Mouse (Mus musculus) kidney, adult 2 months (tissue): ENCODE results near the gene Krt23. TPM values are rescaled to one million over a fixed set of nuclear protein-coding genes. Genes with fewer than 3 reads are reported as not detected.
A peak's percentile ranks its signal among the peaks of the same experiment; 100 is the strongest.

Experiments used
- DNase-seq: peaks from one replicate; pipeline ENCODE4 v3.0.0; 2021
- H3K27ac ChIP-seq: fragments of 200-500 bp; 2 replicates; pipeline ENCODE4 v1.5.1; 2012; ENCODE audit warnings: low read depth, low read length, control low read depth, inconsistent platforms; ENCODE audit not compliant: insufficient read depth
- H3K27me3 ChIP-seq: fragments of 200-500 bp; replicated peaks from 2 replicates; pipeline ENCODE4 v1.6.1; 2012; ENCODE audit warnings: mild to moderate bottlenecking, moderate library complexity, low read length, inconsistent platforms; ENCODE audit not compliant: control insufficient read depth, insufficient read depth
- H3K36me3 ChIP-seq: fragments of 200-500 bp; 2 replicates; pipeline ENCODE4 v1.6.1; 2012; ENCODE audit warnings: mild to moderate bottlenecking, moderate library complexity, low read length, inconsistent platforms; ENCODE audit not compliant: control insufficient read depth, insufficient read depth
- H3K4me1 ChIP-seq: fragments of 200-500 bp; 2 replicates; pipeline ENCODE4 v1.6.1; 2011; ENCODE audit warnings: low read length; ENCODE audit not compliant: control insufficient read depth, insufficient read depth
- H3K4me3 ChIP-seq: fragments of 200-500 bp; 2 replicates; pipeline ENCODE4 v1.5.1; 2011; ENCODE audit warnings: mild to moderate bottlenecking, low read depth, low read length, control low read depth; ENCODE audit not compliant: insufficient read depth
- CTCF ChIP-seq: fragments of 200-500 bp; conservative IDR thresholded peaks from 2 replicates; pipeline ENCODE4 v1.5.1; 2011; ENCODE audit warnings: low read depth, mild to moderate bottlenecking, control low read depth, low read length, moderate library complexity, mixed read lengths; ENCODE audit not compliant: insufficient read depth, insufficient read length
- POLR2A ChIP-seq: fragments of 200-500 bp; IDR thresholded peaks from one replicate; pipeline ENCODE4 v1.6.1; 2011; ENCODE audit warnings: low read depth, low read length, control low read depth
- WGBS: fragments of 180-500 bp; shearing (Covaris S2); methylation state at CpG from one replicate; pipeline ENCODE4 v1.1.7; 2018; 5-methylcytosine and 5-hydroxymethylcytosine counted together
- polyA plus RNA-seq: library from polyadenylated mRNA; depleted of rRNA; stranded (reverse); fragments of >200 nt; gene quantifications from 2 replicates; pipeline ENCODE4 v1.2.3, GENCODE M21; 2012

Krt23 gene
- polyA plus RNA-seq, 1 experiment, result 2.7 TPM

GRCm38 (mm10) chr11:99469228-99469627 is 23.7 kb downstream of the Krt23 start:
- H3K4me1 ChIP-seq, result no peaks in the 10 kb centered on the region
- H3K36me3 ChIP-seq, result no peaks in the 10 kb centered on the region
- no peak overlapping the region for H3K4me3 ChIP-seq
- no peak for DNase-seq
- TF ChIP-seq POLR2A, result no peak
- TF ChIP-seq CTCF, result no peak
- 63% methylated on average over 4 of the region's 4 CpGs for WGBS
- no peak overlapping the region for H3K27ac ChIP-seq
- H3K27me3 ChIP-seq, result no peaks in the 10 kb centered on the region

- DNase-seq, result no peak
- WGBS, result 80% methylated on average over 11 of the region's 11 CpGs
- Histone ChIP-seq H3K4me1 (no peaks in the 10 kb centered on the region), H3K4me3 (no peak overlapping the region), H3K27ac (no peak overlapping the region), H3K36me3 (no peaks in the 10 kb centered on the region), H3K27me3 (no peaks in the 10 kb centered on the region)
- no peak for TF ChIP-seq CTCF
These were observed 24.4 kb downstream of the Krt23 start for GRCm38 (mm10) chr11:99468566-99468965.

GRCm38 (mm10) chr11:99466316-99466715 is 26.6 kb downstream of the Krt23 start:
- Histone ChIP-seq H3K36me3 (no peaks in the 10 kb centered on the region), H3K4me1 (peaks cover 7% of the 10 kb centered on the region)
- 23% methylated on average over 7 of the region's 7 CpGs for WGBS

DNA sequence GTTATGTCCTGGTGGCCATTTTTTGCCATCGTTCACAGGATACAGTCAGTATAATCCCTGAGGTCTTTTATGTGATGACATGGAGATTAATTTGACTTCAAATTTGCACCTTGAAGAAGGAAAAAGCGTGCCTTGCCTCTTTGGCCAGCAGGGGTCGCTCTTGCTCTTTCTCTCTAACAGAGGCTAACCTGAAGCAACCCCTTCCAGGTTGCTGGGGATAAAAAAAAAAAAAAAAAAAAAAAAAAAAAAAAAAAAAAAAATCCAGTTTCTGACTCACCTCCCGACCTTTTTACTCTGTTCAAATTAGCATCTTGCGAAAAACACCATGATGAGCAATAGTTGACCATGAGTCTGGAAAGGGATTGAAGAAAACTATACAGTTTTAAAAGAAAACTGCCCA is 28.1 kb downstream of the Krt23 start:
- WGBS, result 3% methylated on average over 5 of the region's 5 CpGs
- DNase-seq, result peak; percentile 76
- TF ChIP-seq CTCF (peak; percentile 82), POLR2A (no peak)
- H3K4me3 ChIP-seq, result no peak overlapping the region
- H3K4me1 ChIP-seq, result peaks cover 9% of the 10 kb centered on the region
- H3K36me3 ChIP-seq, result no peaks in the 10 kb centered on the region
- H3K27me3 ChIP-seq, result no peaks in the 10 kb centered on the region
- no peak overlapping the region for H3K27ac ChIP-seq

More at GRCm38 (mm10) chr11:99466316-99466715, 26.6 kb downstream of the Krt23 start:
- Histone ChIP-seq H3K27me3 (no peaks in the 10 kb centered on the region), H3K4me3 (no peak overlapping the region), H3K27ac (no peak overlapping the region)
- TF ChIP-seq POLR2A, result no peak
- no peak for TF ChIP-seq CTCF
- DNase-seq, result no peak

GRCm38 (mm10) chr11:99463155-99463554 is 29.8 kb downstream of the Krt23 start:
- peak; percentile 65 for DNase-seq
- peaks cover 9% of the 10 kb centered on the region for H3K4me1 ChIP-seq
- no peaks in the 10 kb centered on the region for H3K27me3 ChIP-seq
- no peak overlapping the region for H3K4me3 ChIP-seq
- no peaks in the 10 kb centered on the region for H3K36me3 ChIP-seq
- H3K27ac ChIP-seq, result no peak overlapping the region
- no peak for TF ChIP-seq POLR2A
- TF ChIP-seq CTCF, result peak; percentile 97
- WGBS, result 10% methylated on average over 8 of the region's 8 CpGs

GRCm38 (mm10) chr11:99461736-99462135 is 31.2 kb downstream of the Krt23 start:
- peak; percentile 94 for DNase-seq
- no peaks in the 10 kb centered on the region for H3K36me3 ChIP-seq
- peaks cover 9% of the 10 kb centered on the region for H3K4me1 ChIP-seq
- TF ChIP-seq CTCF (no peak), POLR2A (no peak)
- 47% methylated on average over 7 of the region's 7 CpGs for WGBS
- no peaks in the 10 kb centered on the region for H3K27me3 ChIP-seq
- no peak overlapping the region for H3K4me3 ChIP-seq
- peak overlapping the region; percentile 75 for H3K27ac ChIP-seq

GRCm38 (mm10) chr11:99458887-99459286 is 34.0 kb downstream of the Krt23 start:
- TF ChIP-seq CTCF, result no peak
- TF ChIP-seq POLR2A, result no peak
- no peak overlapping the region for H3K27ac ChIP-seq
- no peak overlapping the region for H3K4me3 ChIP-seq
- peaks cover 12% of the 10 kb centered on the region for H3K4me1 ChIP-seq
- DNase-seq, result peak; percentile 13
- H3K36me3 ChIP-seq, result no peaks in the 10 kb centered on the region
- WGBS, result 29% methylated on average over 7 of the region's 7 CpGs
- no peaks in the 10 kb centered on the region for H3K27me3 ChIP-seq
